Mouse (Mus musculus) heart, adult 2 months (tissue): Measurements from ENCODE around the gene Avil. TPM values are rescaled to one million over a fixed set of nuclear protein-coding genes. Genes with fewer than 3 reads are reported as not detected.
A peak's percentile ranks its signal among the peaks of the same experiment; 100 is the strongest.

Experiments
- DNase-seq, 2 experiments: peaks; one replicate each; pipeline ENCODE4 v3.0.0; 2021
- H3K27ac ChIP-seq: fragments of 200-600 bp; 2 replicates; pipeline ENCODE4 v1.8.1; 2022
- H3K27me3 ChIP-seq: fragments of 200-500 bp; 2 replicates; pipeline ENCODE4 v1.6.1; 2012; ENCODE audit warnings: mild to moderate bottlenecking, low read length, inconsistent platforms, mixed read lengths; ENCODE audit not compliant: control insufficient read depth, insufficient read depth
- H3K36me3 ChIP-seq: fragments of 200-500 bp; 2 replicates; pipeline ENCODE4 v1.6.1; 2012; ENCODE audit warnings: low read length, inconsistent platforms; ENCODE audit not compliant: control insufficient read depth, insufficient read depth
- H3K4me1 ChIP-seq: fragments of 200-500 bp; 2 replicates; pipeline ENCODE4 v1.6.1; 2011; ENCODE audit warnings: low read length; ENCODE audit not compliant: control insufficient read depth, insufficient read depth
- H3K4me3 ChIP-seq: fragments of 200-600 bp; 2 replicates; pipeline ENCODE4 v1.8.1; 2022
- H3K79me2 ChIP-seq: fragments of 200-500 bp; replicated peaks from 2 replicates; pipeline ENCODE4 v1.6.1; 2012; ENCODE audit warnings: mild to moderate bottlenecking, inconsistent platforms, low read length, moderate library complexity, mixed read lengths; ENCODE audit not compliant: control insufficient read depth, insufficient read depth
- H3K9ac ChIP-seq: fragments of 200-500 bp; 2 replicates; pipeline ENCODE4 v1.6.1; 2012; ENCODE audit warnings: low read depth, mild to moderate bottlenecking, control low read depth, inconsistent platforms, low read length, mixed read lengths
- CTCF ChIP-seq: fragments of 200-600 bp; IDR thresholded peaks from 2 replicates; pipeline ENCODE4 v1.8.1; 2022; ENCODE audit warnings: antibody characterized with exemption, mild to moderate bottlenecking, moderate library complexity
- EP300 ChIP-seq: fragments of 200-500 bp; IDR thresholded peaks from 2 replicates; pipeline ENCODE4 v1.6.1; 2011; ENCODE audit warnings: low read depth, low read length, control low read depth; ENCODE audit not compliant: insufficient read depth
- POLR2A ChIP-seq: fragments of 200-500 bp; IDR thresholded peaks from 2 replicates; pipeline ENCODE4 v1.6.1; 2011; ENCODE audit warnings: mild to moderate bottlenecking, low read depth, low read length, control low read depth; ENCODE audit not compliant: insufficient read depth
- WGBS: fragments of 180-500 bp; shearing (Covaris S2); methylation state at CpG from one replicate; pipeline ENCODE4 v1.1.7; 2018; 5-methylcytosine and 5-hydroxymethylcytosine counted together
- intact Hi-C: fragments of 180-260 bp; cut with DNase I; formaldehyde crosslinking; loops from one replicate; pipeline ENCODE4 v1.15.1; 2025
- polyA plus RNA-seq: library from polyadenylated mRNA; depleted of rRNA; stranded (reverse); fragments of >200 nt; gene quantifications from 2 replicates; pipeline ENCODE4 v1.2.3, GENCODE M21; 2012
- total RNA-seq, 2 experiments: library from RNA; stranded (reverse); gene quantifications; 2 replicates each; pipeline ENCODE4 v1.2.3; 2021

Avil gene
- total and polyA plus RNA-seq, 3 experiments = 0.29 to 0.48 (median 0.34) TPM

DNA sequence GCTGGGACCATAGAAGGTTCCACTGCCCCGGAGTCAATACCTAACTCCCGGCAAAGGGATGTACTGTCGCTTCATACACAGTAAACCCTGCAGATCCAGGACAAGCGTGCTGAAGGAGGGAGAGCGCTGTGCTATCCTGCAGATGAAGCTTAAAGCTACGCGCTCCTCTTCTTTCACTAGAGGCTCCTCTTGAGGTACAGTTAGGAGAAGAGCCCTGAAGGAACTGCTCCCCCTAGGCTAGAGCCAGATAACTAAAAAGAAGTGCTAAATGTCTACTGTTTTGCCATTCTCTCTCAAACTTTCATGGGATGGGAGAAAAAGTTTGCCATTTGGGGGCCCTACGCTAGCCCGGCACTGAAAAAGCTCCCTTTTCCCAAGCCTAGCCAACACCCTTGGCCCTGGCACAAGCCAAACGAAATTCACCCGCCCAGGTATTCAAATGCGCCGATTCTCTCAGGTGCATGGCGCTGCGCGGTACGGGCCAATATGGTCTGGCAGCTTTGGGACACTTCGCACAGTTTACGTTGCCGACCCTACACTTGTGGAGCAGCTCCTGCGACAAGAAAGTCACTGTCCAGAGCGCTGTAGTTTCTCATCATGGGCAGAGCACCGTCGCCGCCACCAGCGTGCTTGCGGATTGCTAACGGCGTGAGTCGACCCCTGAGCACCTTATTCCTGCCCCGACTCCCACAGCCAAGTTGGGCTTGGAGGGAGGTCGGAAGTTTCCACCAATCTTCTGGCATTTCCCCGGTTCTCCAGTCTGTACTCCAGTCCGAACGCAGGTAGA lies 48.3 kb downstream of the Avil start:
- peaks cover 1% of the 10 kb centered on the region for H3K4me1 ChIP-seq
- 7% methylated on average over 35 of the region's 35 CpGs for WGBS
- no peaks in the 10 kb centered on the region for H3K36me3 ChIP-seq
- TF ChIP-seq CTCF (no peak), POLR2A (no peak), EP300 (no peak)
- no peak for DNase-seq
- no peak overlapping the region for H3K9ac ChIP-seq
- H3K4me3 ChIP-seq = no peak overlapping the region
- intact Hi-C loops = no loop called here
- no peaks in the 10 kb centered on the region for H3K79me2 ChIP-seq
- H3K27me3 ChIP-seq = peaks cover 13% of the 10 kb centered on the region
- H3K27ac ChIP-seq = no peak overlapping the region

DNA sequence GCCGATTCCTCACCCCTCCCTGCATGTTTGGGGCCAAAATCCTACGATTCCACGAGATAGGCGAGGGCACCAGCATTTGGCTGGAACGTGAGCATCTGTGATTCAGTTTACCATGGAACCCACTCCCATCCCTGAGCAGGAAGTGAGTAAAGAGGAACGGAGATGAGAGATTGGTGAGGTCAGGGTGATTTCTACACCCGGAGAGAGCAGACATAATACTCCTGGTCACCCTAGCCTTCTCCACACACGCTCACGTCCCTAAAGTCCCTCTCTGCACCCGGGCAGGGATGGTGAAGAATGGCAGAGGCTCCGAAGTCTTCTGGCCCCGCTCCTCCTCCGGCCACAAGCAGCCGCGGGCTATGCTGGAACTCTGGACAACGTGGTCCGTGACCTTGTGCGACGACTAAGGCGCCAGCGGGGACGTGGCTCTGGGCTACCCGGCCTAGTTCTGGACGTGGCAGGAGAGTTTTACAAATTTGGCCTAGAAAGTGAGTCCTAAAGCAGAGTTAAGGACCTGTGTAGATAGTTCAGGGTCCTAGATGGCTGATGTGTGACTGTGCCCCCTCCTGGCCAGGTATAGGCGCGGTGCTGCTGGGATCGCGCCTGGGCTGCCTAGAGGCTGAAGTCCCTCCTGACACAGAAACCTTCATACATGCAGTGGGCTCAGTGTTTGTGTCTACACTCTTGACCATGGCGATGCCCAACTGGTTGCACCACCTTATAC lies 49.0 kb downstream of the Avil start:
- Histone ChIP-seq H3K27ac (no peak overlapping the region), H3K79me2 (no peaks in the 10 kb centered on the region), H3K4me3 (no peak overlapping the region), H3K27me3 (peaks cover 13% of the 10 kb centered on the region), H3K4me1 (peaks cover 1% of the 10 kb centered on the region), H3K36me3 (no peaks in the 10 kb centered on the region), H3K9ac (no peak overlapping the region)
- no peak for DNase-seq
- 4% methylated on average over 29 of the region's 29 CpGs for WGBS
- intact Hi-C loops = no loop called here
- no peak for TF ChIP-seq POLR2A
- TF ChIP-seq CTCF = peak; percentile 25

DNA sequence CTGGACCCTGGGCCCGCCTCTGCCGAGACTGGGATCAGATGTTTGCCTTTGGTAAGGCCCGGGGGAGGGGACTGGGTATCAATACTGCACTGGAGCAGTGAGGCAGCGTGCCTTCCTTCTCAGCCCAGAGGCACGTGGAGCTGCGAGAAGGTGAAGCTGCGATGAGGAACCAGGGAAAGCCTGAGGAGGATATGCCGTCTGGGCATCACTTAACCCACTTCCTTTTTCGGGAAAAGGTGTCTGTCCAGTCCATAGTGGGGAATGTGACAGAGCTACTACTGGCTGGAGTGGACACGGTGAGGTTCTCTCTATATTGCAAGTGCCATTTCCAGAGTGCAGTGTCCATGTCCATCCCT lies 49.6 kb downstream of the Avil start:
- intact Hi-C loops = no loop called here
- H3K79me2 ChIP-seq = no peaks in the 10 kb centered on the region
- H3K27ac ChIP-seq = no peak overlapping the region
- no peak overlapping the region for H3K4me3 ChIP-seq
- H3K27me3 ChIP-seq = peaks cover 13% of the 10 kb centered on the region
- peaks cover 1% of the 10 kb centered on the region for H3K4me1 ChIP-seq
- DNase-seq = no peak
- 18% methylated on average over 10 of the region's 10 CpGs for WGBS
- TF ChIP-seq EP300 (no peak), POLR2A (no peak), CTCF (no peak)
- H3K36me3 ChIP-seq = no peaks in the 10 kb centered on the region
- H3K9ac ChIP-seq = no peak overlapping the region

DNA sequence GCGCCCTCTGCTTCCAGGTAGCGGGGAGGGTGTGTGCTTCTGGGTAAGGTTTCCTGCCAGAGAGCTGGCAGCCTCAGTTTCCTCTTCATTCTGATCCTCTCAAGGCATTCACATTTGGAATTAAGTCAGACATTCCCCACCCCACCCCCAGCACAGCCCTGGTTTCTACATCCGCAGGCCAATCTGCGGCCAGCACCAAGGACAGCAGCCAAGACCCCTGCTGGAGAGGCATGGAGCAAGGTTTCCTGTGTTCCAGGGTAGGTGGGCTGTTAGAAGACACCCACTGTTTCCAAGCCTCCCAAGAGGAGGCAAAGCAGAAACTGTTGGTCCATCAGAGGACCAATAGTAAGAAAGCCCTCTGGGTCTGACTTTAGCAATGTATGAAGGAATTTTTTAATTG lies 54.1 kb downstream of the Avil start:
- Histone ChIP-seq H3K9ac (no peak overlapping the region), H3K4me1 (no peaks in the 10 kb centered on the region), H3K79me2 (no peaks in the 10 kb centered on the region), H3K4me3 (no peak overlapping the region), H3K36me3 (no peaks in the 10 kb centered on the region), H3K27ac (no peak overlapping the region), H3K27me3 (peaks cover 3% of the 10 kb centered on the region; the same call in 1 of the 2 replicates)
- intact Hi-C loops = no loop called here
- TF ChIP-seq CTCF (no peak), POLR2A (no peak), EP300 (no peak)
- no peak for DNase-seq
- WGBS = 73% methylated on average over 4 of the region's 4 CpGs

DNA sequence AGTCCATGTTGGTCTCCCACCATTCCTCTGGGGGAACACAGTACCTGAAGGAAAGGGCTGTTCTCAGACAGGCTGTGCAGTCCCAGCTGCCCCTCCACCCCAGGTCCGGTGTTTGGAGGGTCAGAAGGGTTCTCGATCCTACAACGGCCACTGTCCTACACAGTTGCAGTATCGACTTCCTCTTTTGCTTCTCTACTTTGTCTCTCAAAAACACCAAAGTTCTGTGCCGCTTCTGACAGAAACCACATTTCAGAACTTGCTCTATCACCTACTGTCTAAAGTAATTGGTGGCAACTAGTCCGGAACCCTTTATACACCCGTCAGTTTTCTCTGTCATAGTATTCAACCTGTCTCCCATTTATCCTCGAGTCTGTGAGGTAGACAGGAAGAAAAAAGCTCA lies 54.9 kb downstream of the Avil start:
- no peak overlapping the region for H3K9ac ChIP-seq
- no peak for DNase-seq
- TF ChIP-seq EP300 = no peak
- no peak for TF ChIP-seq POLR2A
- TF ChIP-seq CTCF = no peak
- peaks cover under 1% of the 10 kb centered on the region; the same call in 1 of the 2 replicates for H3K4me1 ChIP-seq
- H3K4me3 ChIP-seq = no peak overlapping the region
- 81% methylated on average over 8 of the region's 8 CpGs for whole genome bisulfite sequencing
- intact Hi-C loops = no loop called here
- H3K79me2 ChIP-seq = no peaks in the 10 kb centered on the region
- H3K27ac ChIP-seq = no peak overlapping the region
- no peaks in the 10 kb centered on the region for H3K36me3 ChIP-seq
- H3K27me3 ChIP-seq = no peaks in the 10 kb centered on the region

DNA sequence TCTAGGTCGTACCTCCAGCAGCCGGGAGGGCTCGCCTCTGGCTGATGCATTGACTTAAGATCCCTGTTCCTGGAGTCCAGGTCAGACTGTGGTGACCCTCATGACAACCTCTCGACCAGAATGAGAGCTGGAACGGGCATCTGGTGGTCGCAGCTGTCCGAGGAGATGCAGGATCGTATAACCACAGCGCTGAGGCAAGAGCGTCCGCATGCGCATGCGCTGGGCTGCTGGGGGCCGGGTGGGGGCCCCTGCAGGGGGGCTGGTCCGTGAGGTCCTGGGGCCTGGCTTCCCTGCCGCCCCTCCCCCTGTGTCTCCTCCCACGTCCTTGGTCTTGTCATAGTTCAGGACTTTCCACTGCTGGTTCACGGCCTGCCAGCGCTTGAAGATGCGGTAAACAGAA lies 56.0 kb downstream of the Avil start:
- Histone ChIP-seq H3K27ac (no peak overlapping the region), H3K36me3 (no peaks in the 10 kb centered on the region), H3K4me1 (peaks cover 2% of the 10 kb centered on the region; the same call in 1 of the 2 replicates), H3K27me3 (no peaks in the 10 kb centered on the region), H3K9ac (no peak overlapping the region), H3K4me3 (no peak overlapping the region), H3K79me2 (no peaks in the 10 kb centered on the region)
- DNase-seq = no peak
- TF ChIP-seq CTCF = no peak
- TF ChIP-seq POLR2A = no peak
- no peak for TF ChIP-seq EP300
- WGBS = 88% methylated on average over 20 of the region's 20 CpGs
- intact Hi-C loops = no loop called here
